Mouse (Mus musculus) right cerebral cortex, postnatal 36 days (tissue): ENCODE data around the gene Otos.

ENCODE experiments used
- DNase-seq, 2 experiments: peaks; one replicate each; pipeline ENCODE4 v3.0.0; 2022; ENCODE audit warnings: low spot score in 2 of 2, mixed read lengths in 1 of 2

Gene Otos

DNA sequence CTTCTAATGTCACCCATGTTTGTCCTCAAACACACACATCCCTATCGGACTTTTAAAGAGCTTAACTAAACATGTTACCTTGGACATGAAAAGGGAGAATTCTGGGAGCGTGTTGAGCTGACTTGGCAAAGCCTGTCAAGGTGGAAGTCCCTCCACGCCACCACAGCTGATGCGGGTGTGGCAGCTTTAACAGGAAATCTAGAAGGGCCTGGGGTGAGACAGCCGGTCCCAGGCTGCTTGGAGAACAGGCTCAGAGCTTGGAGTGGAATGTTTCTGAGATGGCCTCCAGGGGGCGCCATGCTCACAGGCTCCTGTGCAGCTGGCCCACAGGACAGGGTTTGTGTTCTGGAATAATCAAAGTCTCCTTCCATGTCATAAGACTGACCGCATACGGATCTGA lies at the start of gene Otos:
Gene Otos, minus strand, starts transcription at position 169 of the 400 bp plus-strand sequence.
- DNase-seq = peak; percentile 41 to 52

DNA sequence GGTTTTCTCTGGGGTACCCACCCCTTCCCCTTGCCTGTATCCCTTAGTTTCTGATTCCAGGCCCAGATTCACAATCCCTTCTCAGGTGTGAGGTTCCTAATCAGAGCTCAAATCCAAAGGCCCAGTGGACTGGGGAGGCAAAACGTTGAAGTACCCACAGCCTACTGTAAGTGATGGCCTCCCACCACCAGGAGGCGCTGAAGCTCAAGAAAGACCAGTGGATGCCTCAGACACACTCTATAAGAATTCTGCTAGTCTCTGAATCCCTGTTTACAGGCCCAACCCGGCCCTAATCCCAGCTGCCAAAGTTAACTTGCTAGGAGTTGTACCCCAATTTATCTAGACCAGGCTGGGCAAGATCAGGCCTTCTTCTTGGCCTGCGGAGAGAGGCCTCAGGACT lies 48.2 kb upstream of the Otos start:
- peak; percentile 32 to 56 for DNase-seq

DNA sequence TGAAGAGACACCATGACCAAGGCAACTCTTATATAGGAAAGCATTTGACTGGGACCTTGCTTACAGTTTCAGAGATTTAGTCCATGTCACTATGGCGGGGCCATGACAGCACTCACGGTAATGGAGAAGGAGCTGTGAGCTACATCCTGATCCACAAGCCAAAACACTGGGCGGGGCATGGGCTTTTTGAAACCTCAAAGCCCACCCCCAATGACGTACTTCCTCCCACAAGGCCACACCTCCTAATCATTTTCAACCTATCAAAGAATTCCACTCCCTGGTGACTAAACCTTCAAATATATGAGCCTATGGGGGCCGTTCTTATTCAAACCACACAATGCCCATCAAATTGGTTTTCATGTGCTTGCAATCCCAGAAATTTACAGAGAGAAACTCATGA lies 47.1 kb upstream of the Otos start:
- no peak for DNase-seq

DNA sequence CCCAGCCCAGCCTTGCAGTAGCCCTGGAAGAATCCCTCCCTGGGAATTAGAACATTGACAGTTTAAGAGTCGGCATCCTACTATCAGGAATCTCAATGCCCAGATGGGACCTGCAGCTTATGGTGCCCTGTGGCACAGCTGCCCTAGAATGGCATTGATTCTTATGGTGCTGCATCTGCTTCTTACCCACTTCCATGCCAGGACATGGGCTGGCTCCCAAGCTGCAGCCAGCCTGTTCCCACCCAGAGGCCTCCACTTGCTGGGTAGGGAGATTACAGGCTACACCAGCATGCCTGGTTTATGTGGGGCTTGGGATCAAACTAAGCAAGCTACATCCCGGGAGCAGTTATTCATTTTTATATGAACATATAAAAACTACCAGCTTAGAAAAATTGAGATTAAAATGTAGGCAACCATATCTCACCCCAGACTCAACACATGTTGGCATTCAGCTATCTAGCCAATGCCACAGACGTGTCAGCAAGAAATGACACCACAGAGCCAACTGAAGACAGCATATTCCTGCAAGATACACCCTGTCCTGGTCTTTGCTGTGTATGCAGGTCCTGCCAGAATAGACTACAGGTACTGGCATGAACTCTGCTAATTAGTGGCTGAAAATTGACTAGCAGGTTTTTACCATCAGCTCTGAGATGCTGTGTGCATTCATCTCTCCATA lies 42.7 kb upstream of the Otos start:
- DNase-seq = no peak

DNA sequence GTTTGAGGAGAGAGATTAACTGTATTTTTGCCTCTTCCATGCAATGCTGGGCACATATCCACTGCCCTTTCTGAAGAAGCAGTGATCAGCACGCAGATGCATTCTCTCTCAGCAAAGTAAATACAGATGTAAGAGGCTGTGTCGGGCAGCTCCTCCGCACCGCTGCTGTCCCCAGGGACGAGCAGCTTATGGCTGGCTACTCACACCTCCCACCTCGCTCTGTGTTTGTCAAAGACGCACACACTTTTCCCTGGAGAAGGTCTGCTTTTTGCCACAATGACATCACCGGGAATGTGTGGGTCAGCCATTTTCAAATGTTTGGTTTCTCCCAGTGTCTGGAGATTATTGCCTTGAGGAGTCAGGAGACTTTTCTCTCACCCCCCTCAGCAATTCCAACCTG lies 38.4 kb upstream of the Otos start:
- no peak for DNase-seq

DNA sequence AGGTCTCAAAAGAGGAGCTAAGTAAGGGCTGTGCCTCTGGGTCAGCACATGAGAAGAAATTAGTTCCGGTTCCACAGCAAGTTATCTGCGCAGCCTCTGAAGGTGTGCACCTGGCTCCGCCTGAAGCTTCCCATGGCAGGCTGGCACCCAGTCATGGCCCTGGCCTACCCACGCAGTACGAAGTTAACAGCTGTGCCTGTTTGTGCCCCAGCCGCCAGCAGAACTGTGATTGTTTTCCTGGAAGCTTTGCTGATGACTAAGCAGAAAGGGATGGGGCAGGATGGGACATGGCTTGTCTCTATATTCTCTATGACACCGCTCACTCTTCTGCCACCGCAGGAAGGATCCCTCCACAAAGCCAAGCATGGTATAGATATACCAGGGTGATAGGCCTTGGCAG lies 34.5 kb upstream of the Otos start:
- peak; percentile 26 to 55 for DNase-seq

DNA sequence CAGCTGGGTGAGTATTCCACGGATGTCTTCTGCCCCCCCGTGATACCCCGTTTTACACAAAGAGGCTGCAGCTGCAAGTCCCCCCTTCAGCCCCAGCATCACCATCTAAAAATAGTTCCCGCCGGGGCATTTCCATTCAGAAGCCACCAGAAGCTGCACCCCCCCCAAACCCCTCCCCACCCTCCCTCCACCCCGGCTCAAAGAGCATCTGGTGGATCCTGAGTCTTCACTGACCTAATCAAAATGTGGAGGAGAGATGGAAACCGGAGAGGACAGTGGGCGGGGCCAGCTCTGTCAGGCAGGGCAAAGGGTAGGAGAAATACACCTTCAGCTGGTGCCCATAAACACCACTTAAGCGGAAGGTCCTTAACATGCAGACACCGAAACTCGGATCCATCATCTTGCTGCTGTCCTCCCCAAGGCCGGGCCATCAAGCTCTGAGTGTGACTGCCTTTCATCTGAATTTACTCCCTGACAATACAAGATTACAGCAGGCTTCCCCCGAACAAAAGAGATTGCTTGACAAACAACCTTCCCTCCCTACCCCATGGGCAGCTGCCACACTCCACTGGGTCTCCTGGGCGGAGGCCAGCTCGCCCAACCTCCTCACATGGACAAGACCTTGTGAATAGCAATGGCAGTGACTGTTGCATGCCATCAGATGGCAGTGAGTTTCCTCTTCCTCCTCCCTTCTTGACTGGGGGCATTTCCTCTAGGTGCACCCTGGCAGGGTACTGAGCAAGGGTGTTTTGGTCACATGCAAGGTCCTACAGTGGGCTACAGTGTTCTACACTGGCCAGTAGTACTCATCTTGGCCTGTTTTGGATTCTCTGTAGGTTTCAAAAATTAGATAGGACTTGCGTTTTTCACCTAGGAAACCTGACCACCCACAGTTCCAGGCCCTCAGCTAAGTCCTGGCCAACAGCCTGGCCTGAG lies 32.3 kb upstream of the Otos start:
- no peak for DNase-seq

DNA sequence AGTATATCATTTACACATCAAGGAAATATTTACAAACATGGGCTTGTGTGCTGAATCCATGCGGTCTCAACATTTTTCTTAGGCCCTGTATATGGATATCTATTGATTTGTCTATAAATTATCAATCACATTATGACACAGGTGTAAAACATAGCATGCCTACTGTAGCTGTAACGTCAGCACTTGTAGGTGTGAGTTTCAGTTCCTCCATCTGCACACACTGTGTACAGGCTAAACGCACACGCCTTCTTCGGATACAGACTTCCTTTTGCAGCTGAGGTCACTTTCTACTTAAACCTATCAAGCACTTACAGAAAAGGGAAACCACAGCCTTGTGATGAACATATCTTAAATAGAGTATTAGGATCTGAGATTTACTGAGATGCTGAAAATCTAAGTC lies 30.1 kb upstream of the Otos start:
- no peak for DNase-seq

DNA sequence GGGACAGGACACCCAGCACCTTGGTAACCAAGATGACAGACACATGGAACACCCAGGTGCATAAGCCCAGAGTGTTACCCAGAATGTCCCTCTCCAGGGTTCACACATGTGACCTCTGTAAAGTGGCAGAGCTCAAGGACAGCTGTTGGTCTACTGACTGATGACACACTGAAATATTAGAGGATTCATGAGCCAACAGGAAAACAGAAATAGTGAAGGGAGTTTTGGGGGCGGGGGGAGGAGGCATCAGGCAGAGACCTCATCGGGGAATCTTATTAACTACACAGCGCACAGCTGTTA lies 28.0 kb upstream of the Otos start:
- DNase-seq = no peak

DNA sequence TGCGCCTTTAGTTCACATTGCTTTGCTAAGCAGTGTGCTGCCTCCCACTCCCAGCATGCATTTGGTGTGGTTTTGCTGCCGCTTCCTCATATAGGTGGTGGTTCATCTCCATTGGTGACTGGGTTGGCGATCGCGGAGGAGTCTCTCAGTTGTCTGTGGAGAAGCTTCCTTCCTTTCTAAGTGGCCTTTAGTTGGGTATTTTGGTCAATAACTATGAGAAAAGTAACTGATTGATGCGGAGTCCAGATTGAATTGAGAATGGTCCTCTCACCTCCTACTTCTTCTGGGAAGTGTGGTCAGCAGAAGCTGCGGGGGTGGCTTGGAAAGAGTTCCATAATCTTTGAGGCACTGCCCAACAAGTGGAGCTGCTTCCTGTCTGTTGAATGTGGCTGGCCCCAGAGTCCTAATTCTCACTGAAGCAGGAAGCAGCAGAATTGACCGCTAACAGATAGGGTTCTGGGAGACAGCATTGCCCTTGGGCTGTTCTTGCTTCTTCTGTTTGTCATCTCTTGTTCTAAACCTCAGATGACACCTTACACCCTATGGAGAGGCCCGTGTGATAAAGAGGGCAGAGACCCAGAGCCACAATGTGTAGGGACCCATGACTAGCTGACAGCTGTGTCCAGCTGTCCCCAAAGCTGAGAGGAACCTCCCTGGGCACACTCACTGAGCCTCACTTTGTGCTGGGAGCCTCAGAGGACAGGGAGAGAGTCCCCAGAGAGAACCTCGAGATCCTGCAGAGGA lies 27.5 kb upstream of the Otos start:
- peak; percentile 40 to 54 for DNase-seq

DNA sequence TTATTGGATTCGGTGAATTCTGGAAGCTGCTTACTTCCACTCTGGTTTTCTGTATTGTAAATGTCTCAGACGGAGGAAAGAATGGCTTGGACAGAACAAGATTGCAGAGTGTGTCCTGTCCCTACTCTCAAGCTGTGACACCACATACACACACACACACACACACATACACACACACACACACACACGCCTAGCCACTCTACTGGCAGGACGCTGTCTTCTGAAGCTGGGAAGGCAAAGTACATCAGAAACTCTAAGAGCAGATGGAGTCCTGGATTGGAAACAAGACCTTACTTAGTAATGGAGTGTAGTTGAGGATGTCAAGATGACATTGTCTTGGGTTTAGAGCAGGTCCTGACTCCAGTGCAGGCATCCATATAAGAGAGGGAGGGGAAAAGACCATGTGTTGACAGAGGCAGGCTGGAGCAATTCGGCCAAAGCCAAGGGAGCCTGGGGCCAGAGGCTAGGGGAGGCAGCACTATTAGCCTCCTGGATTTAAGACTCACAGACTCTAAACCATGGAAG lies 24.7 kb upstream of the Otos start:
- DNase-seq = no peak

DNA sequence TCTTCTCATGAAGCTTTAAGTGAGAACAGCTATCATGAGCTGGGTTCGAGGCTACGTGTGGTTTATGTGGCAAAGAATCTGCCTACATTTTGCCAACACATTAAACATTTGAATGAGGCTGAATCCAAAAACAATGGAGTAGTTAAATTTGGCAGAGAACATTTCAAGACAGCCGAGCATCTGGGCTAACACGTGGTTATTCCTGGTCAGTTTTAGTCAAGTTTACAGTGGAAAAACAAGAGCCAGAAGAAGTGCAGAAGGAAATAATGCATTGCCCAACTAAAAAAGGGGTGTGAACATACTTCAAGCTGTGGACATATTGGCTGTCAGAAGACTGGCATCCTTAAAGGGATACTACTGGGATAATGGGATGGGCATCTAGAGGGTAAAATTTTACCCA lies 22.7 kb upstream of the Otos start:
- no peak for DNase-seq

DNA sequence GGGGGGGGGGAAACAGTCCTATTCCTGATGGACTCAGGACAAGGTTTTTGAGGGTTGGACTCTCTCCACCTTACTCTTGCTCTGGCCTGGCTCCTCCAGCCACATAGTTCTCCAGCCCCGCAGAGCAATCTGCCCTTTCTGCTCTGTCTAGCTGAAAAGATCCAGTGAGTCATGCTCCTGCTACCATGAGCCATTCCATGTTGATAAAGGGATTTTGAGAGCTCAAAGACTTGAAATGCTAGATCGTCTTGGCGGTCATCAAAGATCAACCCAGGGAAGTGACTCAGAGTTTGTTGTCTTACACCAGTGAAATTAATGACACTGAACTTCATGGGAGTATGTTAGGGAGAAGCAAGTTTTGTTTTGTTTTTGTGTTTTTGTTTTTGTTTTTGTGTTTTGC lies 20.8 kb upstream of the Otos start:
- no peak for DNase-seq

DNA sequence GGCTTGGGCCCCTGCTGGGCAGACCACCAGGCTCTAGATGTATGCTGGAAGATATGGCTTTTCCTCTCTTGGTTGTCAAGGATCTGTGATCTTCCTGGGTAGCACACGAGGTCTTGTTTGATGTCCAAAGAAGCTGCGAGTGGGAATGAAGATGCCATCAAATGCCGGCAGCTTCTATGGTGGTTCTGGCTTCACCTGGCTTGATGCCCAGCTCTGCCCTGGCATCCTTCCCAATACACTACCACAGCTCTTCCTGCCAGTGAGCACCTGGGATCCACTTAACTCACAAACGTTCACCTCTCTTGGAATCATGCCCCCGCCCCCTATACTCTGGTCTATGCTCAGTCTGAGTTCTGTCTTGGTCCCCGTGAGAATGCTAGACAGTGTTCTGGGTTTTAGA lies 18.5 kb upstream of the Otos start:
- DNase-seq = no peak

DNA sequence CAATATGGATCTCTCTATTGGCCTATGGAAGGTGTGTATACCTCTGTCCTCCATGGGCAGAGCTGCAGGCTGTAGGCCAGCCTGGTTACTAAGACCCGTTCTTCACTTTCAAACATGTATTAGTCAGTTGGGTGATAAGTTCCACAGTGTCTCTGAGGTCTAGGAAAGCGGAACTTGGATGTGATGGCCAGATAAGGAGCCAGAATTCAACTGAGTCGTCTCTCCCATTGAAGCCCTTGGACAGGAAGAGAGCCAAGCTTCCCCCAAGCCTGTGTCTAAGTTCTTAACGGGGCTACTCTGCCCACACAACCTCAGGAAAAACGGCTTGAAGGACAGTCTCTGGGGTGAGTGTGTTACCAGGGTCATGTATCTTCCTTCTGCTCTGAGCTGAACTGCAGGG lies 10.8 kb upstream of the Otos start:
- no peak for DNase-seq

DNA sequence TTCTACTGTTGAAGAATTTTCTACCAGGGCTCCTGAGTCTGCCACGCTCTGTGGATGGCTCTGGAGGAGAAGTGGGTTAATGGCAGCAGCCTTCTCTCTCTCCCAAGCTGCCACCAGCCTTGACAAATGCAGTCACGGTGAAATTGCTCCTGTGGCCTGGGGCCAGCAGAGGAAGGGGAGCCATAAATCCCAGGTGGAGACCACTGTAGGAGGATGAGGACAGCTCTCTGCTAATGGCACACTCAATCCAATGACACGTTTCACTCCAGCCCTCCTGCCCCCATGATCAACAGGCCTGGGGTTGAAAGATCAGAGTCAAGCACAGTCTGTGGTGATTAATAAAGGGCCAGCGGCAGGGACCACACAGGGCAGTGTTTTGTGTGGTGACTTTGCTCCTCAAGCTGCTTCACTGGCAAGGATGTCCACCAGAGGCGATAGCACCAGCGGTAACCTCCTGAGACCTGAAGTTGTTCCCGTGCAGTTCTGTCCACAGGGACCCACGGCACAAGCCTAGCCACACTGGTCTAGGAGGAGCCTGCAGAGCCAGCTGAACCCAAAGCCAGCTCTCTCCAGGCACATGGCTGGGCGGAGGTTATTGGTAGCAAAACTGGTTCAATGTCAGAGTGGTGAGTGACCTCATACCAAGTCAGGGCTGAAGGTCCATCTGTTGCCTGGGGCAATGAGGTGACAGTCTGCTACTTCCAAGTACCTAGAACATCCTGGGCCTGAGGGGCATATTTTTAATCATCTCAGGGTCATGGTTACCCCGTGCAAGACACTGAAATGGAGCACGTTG lies 8.6 kb upstream of the Otos start:
- no peak for DNase-seq

DNA sequence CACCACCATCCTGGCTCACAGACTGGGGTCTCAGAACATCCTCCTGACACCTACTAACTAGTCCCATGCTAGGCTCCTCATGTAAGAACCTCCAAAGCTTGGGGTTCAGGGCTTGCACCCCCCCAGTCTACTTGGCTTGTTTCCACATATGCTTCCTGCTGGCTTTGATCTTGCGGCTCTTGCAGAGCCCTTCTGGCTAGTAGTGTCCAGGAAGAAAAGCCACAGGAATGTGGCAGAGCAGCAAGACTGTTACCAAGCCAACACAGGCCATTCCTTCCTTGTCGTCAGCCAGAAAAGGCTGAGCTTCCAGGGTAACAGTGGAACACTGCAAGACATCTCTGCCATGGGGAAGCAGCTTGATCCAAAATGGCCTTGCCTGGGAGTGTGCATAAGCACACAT lies 6.0 kb upstream of the Otos start:
- no peak for DNase-seq

DNA sequence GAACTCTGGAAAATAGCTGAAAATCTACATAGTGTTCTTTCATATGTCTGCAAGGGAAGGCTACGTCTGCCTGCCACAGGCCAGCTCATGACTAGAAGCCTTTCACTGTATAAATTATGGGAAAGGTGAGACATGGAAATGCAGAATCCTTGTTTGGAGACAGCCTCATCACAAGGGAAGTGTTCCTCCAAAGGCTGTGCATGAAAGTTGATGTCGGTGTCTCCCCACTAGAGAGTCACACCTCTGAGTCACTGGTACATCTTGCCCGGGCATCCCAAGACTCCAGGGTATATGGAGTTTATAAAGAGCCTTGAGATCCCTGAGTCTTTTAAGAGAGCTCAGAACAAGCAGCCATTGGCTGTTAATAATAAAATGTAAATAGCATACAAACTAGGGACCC lies 4.5 kb upstream of the Otos start:
- DNase-seq = no peak

DNA sequence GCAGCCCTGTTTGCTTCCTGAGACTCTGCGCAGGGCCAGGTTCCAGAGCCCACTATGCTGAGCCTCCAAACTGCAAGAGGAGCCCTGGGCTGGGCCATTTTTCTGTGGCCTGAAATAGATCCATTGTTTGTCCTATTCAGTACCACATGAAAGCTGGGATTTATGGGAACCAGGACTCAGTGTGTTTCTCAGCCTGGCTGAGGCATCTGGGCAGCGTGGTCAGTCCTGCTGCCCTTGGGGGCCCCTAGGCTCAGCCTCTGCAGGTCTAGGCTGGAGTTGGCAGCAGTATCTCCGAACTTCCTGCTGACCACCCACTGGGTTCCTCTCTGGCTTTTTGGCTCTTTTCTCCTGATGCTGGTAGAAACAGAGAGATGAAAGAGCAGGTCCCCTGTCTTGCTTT lies 2.8 kb upstream of the Otos start:
- no peak for DNase-seq

DNA sequence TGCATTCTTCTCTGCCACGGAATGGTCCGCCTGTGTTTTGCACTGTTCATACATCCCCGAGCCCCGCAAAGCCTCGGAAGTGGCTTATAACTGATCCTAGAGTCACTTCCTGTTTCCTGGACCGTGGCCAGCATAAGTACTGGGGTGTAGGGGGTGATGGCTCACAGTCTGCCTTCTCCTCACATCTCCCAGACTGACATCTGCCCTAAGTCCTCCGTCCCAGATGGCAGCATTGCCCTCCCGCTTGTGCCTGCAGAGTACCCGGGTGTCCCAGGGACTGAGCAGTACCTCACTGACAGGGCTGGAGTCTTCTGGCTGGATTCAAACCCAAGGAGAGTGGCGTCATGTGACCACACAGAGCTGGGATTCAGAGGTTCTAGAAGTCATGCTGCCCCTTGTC lies 444 bp downstream of the Otos start:
- DNase-seq = no peak

DNA sequence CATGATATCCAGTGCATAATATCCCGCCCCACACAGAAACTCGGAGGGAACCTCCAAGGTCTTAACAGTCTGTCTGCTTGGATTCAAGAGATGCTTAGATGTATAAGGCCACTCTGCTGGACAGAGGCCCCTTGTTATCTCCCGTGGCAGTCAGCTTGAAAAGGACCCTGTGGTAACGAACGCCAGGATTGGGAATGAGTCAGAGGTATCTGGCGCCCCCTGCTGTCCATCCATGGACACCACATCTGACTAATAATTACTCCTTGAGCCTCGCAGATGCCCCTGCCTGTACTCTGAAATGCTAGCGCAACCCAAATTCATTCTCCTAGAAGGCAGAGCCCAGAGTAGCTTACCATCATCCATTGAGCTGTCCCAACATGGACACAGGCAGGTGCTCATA lies 889 bp downstream of the Otos start:
- no peak for DNase-seq

DNA sequence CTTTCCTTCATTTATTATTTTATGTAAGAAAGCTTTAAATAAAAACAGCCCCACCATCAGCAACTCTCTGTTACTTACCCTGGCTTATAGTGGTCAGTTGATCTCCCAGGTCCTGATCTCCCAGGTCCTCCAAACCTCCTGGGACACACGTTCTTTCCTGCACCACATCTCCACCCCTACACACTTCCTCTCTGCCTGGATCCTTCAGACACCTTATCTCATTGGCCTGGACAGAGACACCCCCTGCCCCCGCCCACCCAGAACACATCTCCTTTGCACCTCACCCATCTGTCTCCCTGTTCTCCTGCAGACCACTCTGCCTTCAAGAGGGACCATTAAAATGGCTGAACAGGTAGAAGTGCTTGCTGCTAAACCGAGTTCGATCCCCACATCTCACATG lies 1.6 kb downstream of the Otos start:
- no peak for DNase-seq
